Mouse (Mus musculus): Measurements from ENCODE around the gene Ncor2.
"Not testable (repeated sequence)": the region's sequence is repeated elsewhere in the genome, so short reads cannot be mapped to it uniquely, and the experiment has no call there.

The Ncor2 gene

DNA sequence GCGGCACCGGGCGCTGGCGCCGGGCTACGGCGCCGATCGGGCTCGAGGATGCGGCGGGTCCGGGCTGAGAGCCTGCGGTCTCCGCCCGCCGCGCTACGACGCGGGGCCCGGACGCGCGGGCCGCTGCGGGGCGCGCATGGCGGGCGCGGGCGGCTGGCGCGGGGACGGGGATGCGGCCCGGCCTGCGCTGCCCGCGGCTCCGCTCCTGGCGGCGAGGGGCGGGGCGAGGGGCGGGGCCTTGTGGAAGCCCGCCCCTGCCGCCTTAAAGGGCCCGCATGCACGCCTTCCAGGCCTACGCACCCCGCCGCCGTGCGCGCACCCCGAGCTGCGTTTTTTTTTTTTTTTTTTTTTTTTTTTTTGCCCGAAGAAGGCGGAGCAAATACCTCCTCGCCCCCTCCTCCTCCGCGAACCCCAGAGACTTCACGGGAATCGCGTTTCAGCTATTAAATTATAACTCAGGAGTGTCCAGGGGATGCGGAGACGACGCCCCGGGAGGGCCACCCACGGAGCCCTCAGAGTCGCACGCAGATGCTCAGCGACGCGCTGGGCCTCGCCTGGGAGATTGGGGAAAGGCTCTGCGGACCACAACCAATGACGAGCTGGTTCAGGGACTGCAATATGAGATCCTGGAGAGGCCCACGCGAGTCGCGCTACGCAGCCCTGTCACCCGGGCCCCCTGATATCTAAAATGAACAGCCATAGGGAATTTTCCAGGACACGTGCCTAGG lies at the start of gene Ncor2:
Ncor2 (minus strand) TSS at position 213 of the 728 bp plus-strand sequence.
- POLR2A ChIA-PET: interaction anchor here (0.5 to 5.6 kb wide), 37 partner anchors 9 to 852 kb away, joined by 3 to 46 read pairs (median 4); partner anchors contain the start of genes Ccdc92 (in 1 of the 4) and Ddx55 (in 1 of the 4)
- CTCF ChIA-PET: interaction anchor here (0.5 to 2.7 kb wide), 21 partner anchors 10 to 281 kb away, joined by 3 to 15 read pairs (median 4); no protein-coding TSS in a partner anchor

DNA sequence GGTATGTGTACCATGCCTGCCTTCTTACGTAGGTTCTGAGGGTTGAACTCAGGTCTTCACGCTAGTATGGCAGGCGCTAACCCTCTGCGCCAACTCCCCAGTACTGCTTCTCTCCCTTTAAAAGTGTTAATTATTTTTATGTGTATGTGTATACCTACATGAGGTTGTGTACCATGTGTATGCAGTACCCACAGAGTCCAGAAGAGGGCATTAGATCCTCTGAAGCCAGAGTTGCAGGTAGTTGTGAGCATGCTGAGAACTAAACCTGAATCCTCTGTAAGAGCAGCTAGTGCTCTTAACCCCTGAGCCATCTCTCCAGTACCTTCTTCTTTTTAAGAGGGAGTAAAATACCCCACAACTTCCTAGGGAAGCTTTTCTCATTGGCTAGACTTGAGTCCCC lies 48.7 kb upstream of the Ncor2 start:
- ChIA-PET CTCF (interaction anchor here in 3 of 4 experiments (0.6 to 1.6 kb wide), 3 partner anchors 9 to 31 kb away, joined by 3 to 4 read pairs (median 4); no protein-coding TSS in a partner anchor), POLR2A (interaction anchor here in 1 of 4 experiments (0.7 kb wide), 1 partner anchor 9 kb away, joined by 3 read pairs; no protein-coding TSS in a partner anchor)

DNA sequence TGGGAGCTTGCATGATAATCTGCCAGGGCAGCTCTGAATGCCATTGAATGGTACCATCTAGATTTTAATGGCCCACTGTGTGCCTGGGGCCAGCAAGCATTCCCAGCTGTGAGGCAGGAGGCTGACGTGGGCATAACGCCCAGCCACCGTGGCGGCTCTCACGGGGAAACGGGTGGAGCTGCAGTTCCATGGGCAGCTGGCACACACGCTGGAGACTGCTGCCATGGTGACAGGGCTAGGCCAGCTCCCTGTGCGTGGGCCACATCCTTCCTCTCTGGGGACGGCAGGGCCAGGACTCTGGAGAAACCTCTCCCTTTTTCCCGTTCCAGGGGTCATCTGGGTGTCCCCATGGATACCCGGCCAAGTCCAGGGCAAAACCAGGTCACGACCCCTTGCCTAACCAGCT lies 47.2 kb upstream of the Ncor2 start:
- ChIA-PET CTCF (interaction anchor here (0.6 to 1.2 kb wide), 7 partner anchors 9 to 465 kb away, joined by 3 to 4 read pairs (median 3); no protein-coding TSS in a partner anchor), POLR2A (interaction anchor here in 2 of 4 experiments (1.2 to 1.3 kb wide), 2 partner anchors 9 to 10 kb away, joined by 4 to 5 read pairs; no protein-coding TSS in a partner anchor)

DNA sequence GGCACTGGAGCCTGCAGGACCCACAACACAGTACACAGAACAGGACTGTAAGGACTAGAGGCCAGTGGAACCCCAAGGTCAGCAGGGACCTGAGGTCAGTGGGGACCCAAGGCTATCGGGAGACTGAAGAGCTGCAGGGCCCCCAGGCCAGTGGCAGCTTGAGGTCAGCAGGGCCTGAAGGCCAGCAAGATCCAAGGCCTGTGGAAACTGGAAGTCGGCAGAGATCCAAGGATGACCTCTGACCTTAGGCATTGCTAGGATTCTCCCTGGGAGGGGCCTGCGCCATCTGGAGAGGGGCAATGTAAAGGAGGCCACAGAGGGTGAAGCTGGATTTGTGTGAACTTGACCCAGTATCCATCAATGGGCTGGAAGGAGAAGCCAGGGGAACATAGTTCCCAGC lies 45.9 kb upstream of the Ncor2 start:
- POLR2A ChIA-PET: interaction anchor here in 1 of 4 experiments (1.0 kb wide), 1 partner anchor 10 kb away, joined by 6 read pairs; no protein-coding TSS in a partner anchor
- CTCF ChIA-PET: interaction anchor here in 2 of 4 experiments (0.6 to 1.1 kb wide), 4 partner anchors 10 to 159 kb away, joined by 3 to 6 read pairs (median 4); no protein-coding TSS in a partner anchor

DNA sequence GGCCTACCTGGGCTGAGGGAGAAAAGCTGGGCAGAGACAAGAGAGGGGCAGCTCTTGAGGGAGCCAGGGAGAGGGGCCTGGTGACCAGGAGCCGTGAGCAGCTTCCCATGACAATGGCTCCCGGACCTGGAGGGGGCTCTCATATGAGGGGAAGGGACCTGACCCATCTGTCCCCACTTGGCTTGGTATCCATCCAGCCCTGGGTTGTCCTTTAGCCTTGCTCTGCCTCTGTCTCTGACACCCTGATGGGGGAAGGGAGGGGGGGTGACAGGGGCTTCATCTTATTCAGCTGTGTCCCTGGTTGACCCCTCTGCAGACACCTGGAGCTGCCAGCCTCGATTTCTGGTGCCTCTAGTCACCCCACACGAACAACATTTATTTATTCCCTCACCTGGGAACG lies 44.9 kb upstream of the Ncor2 start:
- CTCF ChIA-PET: interaction anchor here in 1 of 4 experiments (0.6 kb wide), 1 partner anchor 324 kb away, joined by 3 read pairs; no protein-coding TSS in a partner anchor
- POLR2A ChIA-PET: no interaction called here

DNA sequence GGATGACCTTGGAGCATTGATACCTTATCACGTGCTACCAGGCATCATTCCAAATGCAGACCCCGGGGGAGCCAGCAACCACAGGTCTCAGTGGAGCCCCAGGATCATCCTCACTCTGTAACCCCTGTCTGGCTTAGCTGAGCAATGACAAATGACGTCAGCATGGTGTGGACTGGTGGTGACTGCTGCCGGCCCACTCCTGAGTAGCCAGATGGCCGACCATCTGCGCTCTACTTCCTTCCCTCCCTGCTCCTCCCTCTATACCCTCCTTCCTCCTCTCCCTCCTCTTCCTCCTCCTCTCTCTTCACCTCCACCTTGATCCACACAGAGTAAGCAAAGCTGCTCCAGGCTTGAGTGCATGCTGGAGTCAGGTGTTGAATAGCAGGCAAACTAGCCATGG lies 43.7 kb upstream of the Ncor2 start:
- CTCF ChIA-PET: interaction anchor here in 1 of 4 experiments (0.7 to 1.1 kb wide), 2 partner anchors 34 to 317 kb away, joined by 3 to 4 read pairs; no protein-coding TSS in a partner anchor
- POLR2A ChIA-PET: no interaction called here

DNA sequence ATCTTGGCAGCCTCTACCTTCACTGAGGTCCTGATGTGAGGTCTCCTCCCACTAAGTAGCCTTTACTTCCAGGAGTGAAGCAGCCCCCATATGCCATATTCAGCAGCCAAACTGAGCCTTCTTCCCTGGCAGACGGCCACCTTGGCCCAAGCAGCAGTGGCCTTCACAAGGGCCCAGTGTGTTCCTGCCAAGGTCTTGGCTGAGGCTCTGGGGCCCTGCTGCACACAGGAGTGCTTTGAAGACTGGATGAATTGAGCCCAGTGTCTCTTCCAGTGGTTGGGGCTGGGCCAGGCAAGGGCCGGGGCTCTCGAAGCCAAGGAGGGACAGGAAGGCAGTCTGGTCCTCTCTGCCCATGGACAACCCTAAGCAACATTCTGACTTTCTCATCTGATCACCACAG lies 42.8 kb upstream of the Ncor2 start:
- ChIA-PET CTCF (interaction anchor here in 1 of 4 experiments (1.1 kb wide), 1 partner anchor 316 kb away, joined by 4 read pairs; no protein-coding TSS in a partner anchor), POLR2A (no interaction called here)

DNA sequence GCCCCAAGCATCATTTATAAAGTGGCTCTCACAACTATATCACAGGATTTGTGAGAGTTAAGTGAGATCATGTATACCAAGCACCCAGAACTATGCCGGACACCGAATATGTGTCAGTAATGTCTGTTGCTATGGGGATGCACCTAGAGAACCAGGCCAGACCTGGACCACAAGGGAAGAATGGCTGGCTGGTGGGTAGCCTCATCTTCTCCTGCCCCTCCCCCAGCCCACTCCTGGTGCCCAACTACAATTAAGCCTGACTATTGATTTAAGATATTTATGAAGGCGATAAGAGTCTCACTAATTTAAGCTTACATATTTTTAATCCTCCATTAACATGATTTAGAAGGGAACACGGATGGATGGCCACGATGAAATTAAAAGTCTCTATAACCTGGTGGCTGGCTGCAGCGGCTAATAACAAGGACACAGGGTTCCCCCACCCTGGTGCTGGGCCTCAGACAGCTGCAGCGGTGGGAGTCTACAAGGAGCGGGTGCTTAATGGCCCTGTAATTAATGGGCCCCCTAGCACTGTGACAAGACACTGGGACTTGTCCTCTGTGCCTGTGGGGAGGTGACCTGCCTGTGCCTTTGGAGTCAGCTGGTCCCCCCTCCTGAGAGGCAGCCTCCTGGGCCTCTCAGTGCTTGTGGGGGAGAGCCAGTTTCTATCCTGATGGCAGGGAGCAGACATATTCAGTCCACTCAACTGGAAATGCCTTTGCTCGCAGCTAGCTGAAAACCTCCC lies 38.6 kb upstream of the Ncor2 start:
- POLR2A ChIA-PET: interaction anchor here in 1 of 4 experiments (1.5 kb wide), 1 partner anchor 9 kb away, joined by 5 read pairs; no protein-coding TSS in a partner anchor
- CTCF ChIA-PET: interaction anchor here in 2 of 4 experiments (0.6 to 2.3 kb wide), 3 partner anchors 18 to 131 kb away, joined by 3 to 11 read pairs (median 3); no protein-coding TSS in a partner anchor

DNA sequence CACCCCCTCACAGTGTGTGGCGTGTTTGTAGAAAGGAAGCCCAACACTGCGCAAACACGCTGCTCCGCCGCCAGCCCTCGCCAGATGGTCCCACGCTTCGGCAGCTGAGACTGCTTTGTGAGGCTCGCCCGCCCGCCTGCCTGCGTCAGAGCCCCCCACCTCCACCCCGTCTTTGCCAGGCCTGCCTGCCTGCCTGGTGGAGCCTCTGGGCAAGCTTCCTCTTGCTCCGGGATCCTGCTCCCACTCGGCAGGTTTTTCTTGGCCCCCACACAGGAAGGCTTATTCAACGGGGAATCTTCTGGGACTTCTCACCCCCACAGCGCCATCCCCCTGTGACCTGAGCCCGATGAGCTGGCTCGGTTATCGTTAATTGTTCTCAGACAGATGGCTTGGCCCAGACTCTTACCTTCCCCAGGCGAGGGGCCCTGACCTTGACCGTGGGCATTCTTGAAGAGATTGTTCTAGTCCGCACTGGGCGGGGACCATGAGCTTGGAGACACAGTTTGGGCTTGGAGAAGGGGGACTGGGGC lies 37.0 kb upstream of the Ncor2 start:
- POLR2A ChIA-PET: interaction anchor here in 3 of 4 experiments (0.7 to 2.0 kb wide), 6 partner anchors 10 to 193 kb away, joined by 3 to 7 read pairs (median 4); no protein-coding TSS in a partner anchor
- CTCF ChIA-PET: interaction anchor here (0.7 to 2.3 kb wide), 9 partner anchors 19 to 293 kb away, joined by 3 to 11 read pairs (median 3); no protein-coding TSS in a partner anchor

DNA sequence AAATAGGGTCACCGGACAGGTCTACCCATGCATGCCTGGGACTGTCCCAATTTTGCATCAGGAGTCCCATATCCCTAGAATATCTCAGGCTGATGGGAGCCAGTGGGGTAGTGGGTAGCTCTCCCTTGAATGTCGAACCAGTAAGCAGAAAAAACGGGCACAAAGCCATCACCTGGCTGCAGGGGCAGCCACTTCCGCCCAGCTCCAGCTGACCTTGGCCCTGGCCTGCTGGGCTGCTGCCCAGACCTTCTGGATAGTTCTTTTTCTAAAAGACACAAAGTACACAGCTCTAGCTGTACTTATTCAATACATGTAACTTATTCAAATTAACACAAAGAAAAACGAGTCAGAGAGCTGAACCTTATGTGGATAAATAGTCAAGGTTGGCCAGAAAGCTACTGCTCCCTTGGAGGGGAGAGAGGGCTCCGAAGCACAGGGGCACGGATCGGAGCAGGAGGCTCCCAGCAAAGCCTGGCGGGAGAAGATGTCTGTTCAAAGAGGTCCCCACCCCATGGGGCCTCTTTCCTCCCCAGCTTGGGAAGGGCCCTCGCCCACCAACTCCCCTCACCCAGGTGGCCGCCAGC lies 36.4 kb upstream of the Ncor2 start:
- ChIA-PET POLR2A (interaction anchor here in 2 of 4 experiments (0.7 to 2.0 kb wide), 4 partner anchors 11 to 161 kb away, joined by 3 to 7 read pairs (median 4); no protein-coding TSS in a partner anchor), CTCF (interaction anchor here in 3 of 4 experiments (0.7 to 2.3 kb wide), 9 partner anchors 11 to 200 kb away, joined by 3 to 11 read pairs (median 3); no protein-coding TSS in a partner anchor)

DNA sequence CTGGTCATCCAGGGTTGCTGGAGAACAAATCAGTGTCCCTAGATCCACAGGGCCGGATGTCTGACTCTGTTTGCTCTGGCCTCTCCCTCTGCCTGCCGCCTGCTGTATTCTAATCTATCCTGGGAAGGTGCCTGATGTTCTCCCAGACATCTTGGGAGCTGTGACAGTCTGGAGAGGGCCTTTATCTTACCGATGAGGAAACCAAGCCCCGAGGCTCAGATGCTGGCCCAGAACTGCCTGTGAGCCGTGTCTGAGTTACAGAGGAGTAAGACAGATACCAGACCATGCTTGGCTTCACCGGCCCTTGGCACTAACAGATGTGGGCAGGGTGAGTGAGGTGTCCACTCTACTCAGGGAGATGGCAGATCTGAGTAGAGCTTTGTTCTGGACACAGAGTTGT lies 35.0 kb upstream of the Ncor2 start:
- ChIA-PET POLR2A (no interaction called here), CTCF (interaction anchor here in 1 of 4 experiments (1.1 kb wide), 1 partner anchor 55 kb away, joined by 3 read pairs; no protein-coding TSS in a partner anchor)

DNA sequence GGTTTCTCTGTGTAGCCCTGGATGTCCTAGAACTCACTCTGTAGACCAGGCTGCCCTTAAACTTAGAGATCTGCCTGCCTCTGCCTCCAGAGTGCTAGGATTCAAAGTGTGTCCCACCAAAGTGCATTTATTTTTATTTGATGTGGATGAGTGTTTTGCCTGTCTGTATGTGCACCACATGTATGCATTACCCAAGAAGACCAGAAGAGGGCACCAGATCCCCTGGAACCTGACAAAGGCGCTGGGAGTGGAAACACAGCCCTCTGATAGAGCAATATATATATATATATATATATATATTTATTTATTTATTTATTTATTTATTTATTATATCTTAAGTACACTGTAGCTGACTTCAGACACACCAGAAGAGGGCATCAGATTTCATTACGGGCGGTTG lies 25.9 kb upstream of the Ncor2 start:
- CTCF ChIA-PET: interaction anchor here in 2 of 4 experiments (0.5 to 2.5 kb wide), 3 partner anchors 47 to 190 kb away, joined by 4 to 6 read pairs (median 4); no protein-coding TSS in a partner anchor
- POLR2A ChIA-PET: not testable (repeated sequence)

DNA sequence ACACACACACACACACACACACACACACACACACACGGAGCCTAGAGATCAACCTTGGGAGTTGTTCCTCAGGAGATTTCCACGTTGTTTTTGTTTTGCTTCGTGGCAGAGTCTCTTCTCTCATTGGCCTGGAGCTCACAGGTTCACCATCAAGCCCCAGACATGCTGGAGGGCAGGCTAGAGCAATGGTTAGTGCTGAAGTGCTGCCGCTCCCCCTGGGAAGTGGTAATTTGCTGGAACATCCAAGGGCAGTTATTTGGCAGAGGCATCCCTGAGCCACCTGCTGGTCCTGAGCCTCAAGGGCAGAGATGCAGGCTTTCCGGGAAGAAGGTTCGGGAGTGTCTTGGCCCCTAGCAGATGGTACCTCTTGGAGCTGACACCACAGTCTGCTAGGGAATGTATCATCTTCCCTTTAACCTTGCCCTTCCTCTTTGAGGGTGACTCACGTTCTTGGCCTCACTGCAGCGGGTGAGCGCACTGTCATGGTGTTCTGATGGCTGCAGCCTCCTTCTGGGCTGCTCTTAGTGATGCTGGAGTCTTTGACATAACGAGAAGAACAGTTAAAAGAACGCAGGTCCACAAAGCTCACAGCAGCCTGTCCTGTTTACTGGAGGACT lies 25.3 kb upstream of the Ncor2 start:
- POLR2A ChIA-PET: interaction anchor here in 2 of 4 experiments (0.6 kb wide), 4 partner anchors 45 to 263 kb away, joined by 3 to 6 read pairs (median 4); no protein-coding TSS in a partner anchor
- CTCF ChIA-PET: interaction anchor here (0.6 to 2.5 kb wide), 13 partner anchors 15 to 288 kb away, joined by 3 to 7 read pairs (median 4); no protein-coding TSS in a partner anchor

DNA sequence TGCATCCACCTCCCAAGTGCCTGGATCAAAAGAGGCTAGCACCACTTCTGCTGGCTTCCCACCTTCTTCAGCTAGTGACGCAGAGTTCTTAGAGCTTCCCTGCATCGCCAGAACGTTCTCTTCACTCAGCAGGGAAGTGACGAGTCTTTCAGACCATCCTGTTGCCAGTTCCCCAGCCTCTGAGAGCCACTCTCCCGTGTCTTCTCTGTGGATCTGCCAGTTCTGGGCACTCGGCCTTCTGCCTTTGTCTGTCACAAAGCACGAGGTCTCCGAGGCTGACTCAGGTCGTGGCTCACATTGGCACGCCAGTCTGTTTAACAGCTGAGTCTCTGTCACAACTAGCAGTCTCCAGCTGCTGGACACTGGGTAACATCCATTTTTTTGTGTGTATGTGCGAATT lies 24.7 kb upstream of the Ncor2 start:
- POLR2A ChIA-PET: interaction anchor here in 2 of 4 experiments (0.6 to 1.1 kb wide), 4 partner anchors 13 to 183 kb away, joined by 3 to 6 read pairs (median 4); no protein-coding TSS in a partner anchor

DNA sequence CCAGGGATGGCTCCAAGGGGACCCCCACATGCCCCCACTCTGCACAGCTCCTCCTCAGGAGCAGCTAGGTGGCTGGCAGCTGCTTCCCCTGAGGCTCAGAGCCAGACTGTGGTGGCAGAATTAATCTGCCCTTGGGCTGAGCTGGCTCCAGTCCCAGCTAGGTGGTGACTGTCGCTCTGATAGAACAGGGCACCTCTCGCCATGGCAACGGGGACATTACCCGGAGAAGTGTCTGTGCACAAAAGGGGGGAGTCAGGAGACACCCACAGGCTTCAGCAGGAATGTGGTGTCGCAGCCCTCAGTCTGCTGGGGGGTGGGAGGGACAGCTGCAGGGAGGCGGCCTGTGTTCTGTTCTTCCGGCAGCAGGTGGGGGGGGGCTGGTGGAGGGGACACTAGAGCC lies 24.1 kb upstream of the Ncor2 start:
- ChIA-PET CTCF (interaction anchor here (0.6 to 2.5 kb wide), 11 partner anchors 14 to 303 kb away, joined by 3 to 7 read pairs (median 4); no protein-coding TSS in a partner anchor), POLR2A (interaction anchor here in 2 of 4 experiments (0.6 to 2.1 kb wide), 4 partner anchors 9 to 46 kb away, joined by 3 to 7 read pairs (median 4); no protein-coding TSS in a partner anchor)

More for the DNA sequence above, 24.7 kb upstream of the Ncor2 start:
- CTCF ChIA-PET: interaction anchor here (0.7 to 2.5 kb wide), 12 partner anchors 14 to 289 kb away, joined by 3 to 7 read pairs (median 4); no protein-coding TSS in a partner anchor

DNA sequence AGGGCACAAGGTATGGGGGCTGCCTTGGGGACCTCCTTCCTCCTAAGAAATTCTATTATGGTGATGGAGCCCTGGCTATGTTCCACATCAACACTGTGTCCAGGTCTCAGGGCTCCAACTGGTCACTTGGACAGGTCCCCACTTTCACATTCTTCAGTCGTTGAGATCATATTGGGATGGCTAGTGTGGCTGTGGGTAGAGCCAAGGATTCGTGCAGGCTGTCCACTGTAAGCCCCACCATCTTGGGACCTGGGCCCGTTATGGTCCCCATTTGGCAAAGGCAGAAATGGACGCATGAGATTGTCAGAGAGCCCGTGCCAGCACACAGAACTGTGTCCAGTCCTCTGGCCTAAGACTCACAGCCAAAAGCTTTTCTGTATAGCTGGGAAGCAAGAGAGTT lies 23.1 kb upstream of the Ncor2 start:
- ChIA-PET CTCF (interaction anchor here in 2 of 4 experiments (0.6 to 1.3 kb wide), 3 partner anchors 66 to 250 kb away, joined by 3 read pairs; no protein-coding TSS in a partner anchor), POLR2A (interaction anchor here in 1 of 4 experiments (1.0 to 2.1 kb wide), 2 partner anchors 14 to 17 kb away, joined by 3 to 7 read pairs; no protein-coding TSS in a partner anchor)

DNA sequence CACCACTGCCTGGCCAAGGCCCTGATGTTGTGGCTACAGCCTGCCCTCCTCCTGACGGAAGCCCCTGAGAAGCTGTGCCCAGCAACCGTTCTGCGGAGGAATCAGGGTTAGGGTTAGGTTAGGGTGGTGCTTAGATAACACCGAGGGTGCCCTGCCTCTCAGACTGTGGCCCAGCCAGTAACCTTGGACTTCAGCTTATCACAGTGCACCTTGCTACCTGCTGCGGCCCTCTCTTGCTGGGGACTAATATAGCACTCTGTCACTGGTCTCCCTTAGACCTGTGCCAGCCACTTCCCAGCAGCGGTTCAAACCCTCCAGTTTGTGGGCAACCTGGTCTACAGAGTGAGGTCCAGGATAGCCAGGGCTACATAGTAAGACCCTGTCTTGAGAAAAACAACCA lies 20.1 kb upstream of the Ncor2 start:
- ChIA-PET CTCF (interaction anchor here (0.5 to 2.0 kb wide), 7 partner anchors 10 to 131 kb away, joined by 3 to 8 read pairs (median 4); no protein-coding TSS in a partner anchor), POLR2A (interaction anchor here (0.5 to 2.1 kb wide), 6 partner anchors 10 to 131 kb away, joined by 3 to 5 read pairs (median 3); no protein-coding TSS in a partner anchor)
